Mouse (Mus musculus): ENCODE results near the gene Chrm4.

DNA sequence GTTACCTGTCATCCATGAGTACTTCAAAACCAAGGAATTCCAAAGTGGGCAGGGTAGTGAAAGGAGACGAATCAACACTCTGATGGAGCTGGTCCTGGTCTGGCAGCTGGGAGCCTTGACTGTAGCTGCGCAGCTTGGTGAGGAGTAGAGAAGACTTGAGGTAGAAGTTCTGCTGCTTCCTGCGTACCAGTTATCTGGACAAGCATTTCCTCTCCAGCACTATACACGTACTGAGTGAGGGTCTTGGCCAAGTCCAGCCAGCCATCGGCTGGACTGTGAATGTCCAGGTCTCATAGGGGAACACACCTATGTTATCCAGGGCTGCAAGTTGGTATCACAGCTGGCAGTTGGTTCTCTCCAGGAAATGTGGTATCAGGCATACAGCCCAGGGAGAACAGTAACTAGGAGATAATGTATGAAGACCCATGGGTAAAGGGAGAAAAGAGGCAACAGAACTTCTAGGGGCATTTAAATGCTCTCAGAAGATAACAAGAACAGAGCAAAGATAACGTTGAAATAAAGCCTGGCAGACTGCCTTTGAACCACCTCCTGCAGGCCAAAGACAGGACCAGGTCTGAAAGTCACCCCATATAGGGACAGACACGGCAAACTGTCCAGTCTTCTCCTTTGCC is 10.6 kb upstream of the Chrm4 start:
- TF ChIP-seq GATA1 (IDR thresholded peaks at IDR 0.05; ENCODE audit: borderline replicate concordance, low read length) = no peak
- no peak for TF ChIP-seq FLI1 (IDR thresholded peaks at IDR 0.05; ENCODE audit: low read length)
